Mouse (Mus musculus) hindbrain, embryonic 16.5 days (tissue): ENCODE results near the gene Znrf3. TPM values are rescaled to one million over a fixed set of nuclear protein-coding genes. Genes with fewer than 3 reads are reported as not detected.

ENCODE experiments used
- ATAC-seq: fragments of 200-750 bp; cut with Nextera tagmentation; 2 replicates; pipeline ENCODE4 v1.8.0; 2017; ENCODE audit warnings: moderate TSS enrichment, moderate library complexity
- H3K27ac ChIP-seq: fragments of 300-500 bp; sonication (generic); 2 replicates; pipeline ENCODE4 v1.5.1; 2014; ENCODE audit warnings: low read depth, mild to moderate bottlenecking, control low read depth, low read length, moderate library complexity
- H3K27me3 ChIP-seq: fragments of 300-500 bp; sonication (generic); replicated peaks from 2 replicates; pipeline ENCODE4 v1.6.1; 2014; ENCODE audit warnings: low read length; ENCODE audit not compliant: control insufficient read depth, insufficient read depth
- H3K36me3 ChIP-seq: fragments of 300-500 bp; sonication (generic); 2 replicates; pipeline ENCODE4 v1.6.1; 2014; ENCODE audit warnings: mild to moderate bottlenecking, low read length, moderate library complexity, mixed read lengths; ENCODE audit not compliant: control insufficient read depth, insufficient read depth
- H3K4me1 ChIP-seq: fragments of 300-500 bp; sonication (generic); 2 replicates; pipeline ENCODE4 v1.6.1; 2014; ENCODE audit warnings: low read depth, low read length; ENCODE audit not compliant: control insufficient read depth, insufficient read depth
- H3K4me2 ChIP-seq: fragments of 300-500 bp; sonication (generic); 2 replicates; pipeline ENCODE4 v1.6.1; 2014; ENCODE audit warnings: mild to moderate bottlenecking, low read length, control low read depth, moderate library complexity
- H3K4me3 ChIP-seq: fragments of 300-500 bp; sonication (generic); 2 replicates; pipeline ENCODE4 v1.5.1; 2014; ENCODE audit warnings: mild to moderate bottlenecking, low read length, control low read depth, moderate library complexity
- H3K9ac ChIP-seq: fragments of 300-500 bp; sonication (generic); 2 replicates; pipeline ENCODE4 v1.6.1; 2014; ENCODE audit warnings: low read depth, mild to moderate bottlenecking, control low read depth, low read length, moderate library complexity
- H3K9me3 ChIP-seq: fragments of 300-500 bp; sonication (generic); 2 replicates; pipeline ENCODE4 v1.6.1; 2014; ENCODE audit warnings: mild to moderate bottlenecking, low read length, moderate library complexity; ENCODE audit not compliant: control insufficient read depth
- WGBS: fragments of 180-500 bp; shearing (Covaris S2); extraction: QIAGEN DNeasy Blood & Tissue Kit; methylation state at CpG from one replicate; pipeline ENCODE4 v1.1.7; 2014; 5-methylcytosine and 5-hydroxymethylcytosine counted together
- polyA plus RNA-seq: library from polyadenylated mRNA; unstranded; fragments of >200 nt; fragmentation: Nextera tagmentation; extraction: Ambion mirVana; gene quantifications from 2 replicates; pipeline ENCODE4 v1.2.1, GENCODE M21; 2015

Gene Znrf3
- polyA plus RNA-seq, 1 experiment from 2014 or later = 8.1 TPM

DNA sequence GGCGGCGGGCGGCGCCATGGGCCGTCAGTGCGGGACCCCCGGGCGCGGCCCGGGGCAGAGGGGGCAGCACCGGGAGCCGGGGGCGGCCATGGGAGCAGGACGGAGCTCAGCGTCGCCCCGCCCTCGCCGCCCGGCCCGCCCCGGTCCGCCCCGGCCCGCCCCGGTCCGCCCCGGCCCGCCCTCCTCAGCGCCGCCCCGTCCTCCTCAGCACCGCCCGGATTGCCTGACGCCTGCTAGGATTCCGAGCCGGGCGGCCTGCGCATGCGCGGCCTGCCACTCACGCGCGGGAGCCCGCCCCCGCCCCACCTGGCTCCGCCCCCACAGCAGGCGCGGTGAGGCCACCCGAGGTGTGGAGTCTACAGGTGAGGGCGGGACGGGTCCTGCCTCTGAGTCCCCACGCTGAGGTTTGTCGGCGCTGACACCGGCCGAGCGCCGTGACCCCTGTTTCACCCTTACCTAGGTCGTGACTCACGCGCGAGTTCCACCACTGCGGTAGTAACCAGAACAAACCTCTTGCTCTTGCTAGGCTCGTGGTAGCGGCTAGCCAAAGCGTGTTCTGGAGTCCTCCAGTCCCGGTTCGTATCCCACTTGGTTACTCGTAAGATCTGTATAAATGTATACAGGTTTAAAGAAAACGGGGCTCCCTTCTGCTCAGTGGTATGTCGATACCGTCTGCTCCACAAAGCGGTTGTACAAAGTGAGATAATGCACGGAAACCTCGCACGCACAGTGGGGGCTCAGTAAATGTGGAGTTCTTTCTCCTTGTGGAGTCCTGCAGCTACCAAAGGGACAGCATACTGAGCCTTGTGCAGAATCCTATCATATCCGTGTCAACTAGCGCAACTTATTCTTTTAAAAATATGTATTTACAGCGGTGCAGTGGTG is 182.9 kb downstream of the Znrf3 start, which contains the start of gene Kremen1:
TSS of gene Kremen1 (minus strand) at position 51 of the 885 bp plus-strand sequence.
- Histone ChIP-seq H3K4me1 (no peaks in the 10 kb centered on the region; the same call in 1 of the 2 replicates), H3K4me2 (peak within 1 kb of the TSS; percentile 81), H3K4me3 (peak within 1 kb of the TSS; percentile 75), H3K36me3 (no peaks in the 10 kb centered on the region), H3K9ac (peak within 1 kb of the TSS; percentile 70), H3K27ac (peak within 1 kb of the TSS; percentile 54), H3K9me3 (no peaks in the 10 kb centered on the region), H3K27me3 (0 out of 2 replicates have a peak, but pooled peaks cover 2% of the 10 kb centered on the region)
- ATAC-seq = peak; percentile 98
- WGBS = 4% methylated on average over 48 of the region's 80 CpGs

DNA sequence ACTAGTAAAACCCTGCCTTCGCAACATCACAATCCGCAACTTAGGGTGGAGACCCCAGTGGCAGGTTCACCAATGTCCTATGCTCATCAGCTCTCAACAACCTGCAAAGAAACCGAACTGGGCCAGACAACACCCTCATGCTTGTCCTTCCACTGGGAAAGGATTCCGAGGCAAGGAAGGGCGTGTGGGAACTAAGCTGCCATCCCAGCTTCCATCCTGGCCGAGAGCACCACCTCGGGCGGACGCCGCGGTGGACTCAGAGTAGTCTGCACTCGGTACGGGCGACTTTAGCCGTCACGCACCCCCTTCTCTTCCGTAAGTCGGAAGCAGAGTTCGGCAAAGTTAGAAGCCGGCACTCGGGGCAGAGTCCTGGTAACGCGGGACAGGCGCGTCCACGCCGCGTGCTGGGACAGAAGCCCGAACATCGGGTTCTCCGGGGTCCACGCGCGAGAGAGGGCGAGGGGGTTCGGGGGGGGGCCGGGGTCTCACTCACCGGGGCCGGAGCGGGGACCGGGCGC is 183.6 kb downstream of the Znrf3 start:
- ATAC-seq = peak; percentile 29; the same call in 1 of the 2 replicates
- Histone ChIP-seq H3K27ac (peak overlapping the region; percentile 36), H3K4me1 (peaks cover 5% of the 10 kb centered on the region; the same call in 1 of the 2 replicates)

GRCm38 (mm10) chr11:5259944-5260598 is 184.6 kb downstream of the Znrf3 start:
- WGBS = 49% methylated on average over 10 of the region's 10 CpGs
- no peak overlapping the region for H3K27ac ChIP-seq
- ATAC-seq = no peak
- H3K4me2 ChIP-seq = peak overlapping the region; percentile 81
- no peaks in the 10 kb centered on the region for H3K36me3 ChIP-seq
- H3K9me3 ChIP-seq = no peaks in the 10 kb centered on the region
- H3K4me1 ChIP-seq = peaks cover 11% of the 10 kb centered on the region
- no peak overlapping the region for H3K4me3 ChIP-seq
- H3K9ac ChIP-seq = no peak overlapping the region
- 0 out of 2 replicates have a peak, but pooled peaks cover 2% of the 10 kb centered on the region for H3K27me3 ChIP-seq

More for the DNA sequence above, 183.6 kb downstream of the Znrf3 start:
- H3K9ac ChIP-seq = peak overlapping the region; percentile 70
- peak overlapping the region; percentile 81 for H3K4me2 ChIP-seq
- 0 out of 2 replicates have a peak, but pooled peaks cover 2% of the 10 kb centered on the region for H3K27me3 ChIP-seq
- WGBS = 1% methylated on average over 42 of the region's 42 CpGs
- no peaks in the 10 kb centered on the region for H3K36me3 ChIP-seq
- H3K4me3 ChIP-seq = peak overlapping the region; percentile 75
- no peaks in the 10 kb centered on the region for H3K9me3 ChIP-seq

GRCm38 (mm10) chr11:5258036-5258435 is 186.6 kb downstream of the Znrf3 start:
- H3K4me2 ChIP-seq = no peak overlapping the region
- no peak overlapping the region for H3K27ac ChIP-seq
- no peaks in the 10 kb centered on the region for H3K9me3 ChIP-seq
- H3K36me3 ChIP-seq = no peaks in the 10 kb centered on the region
- no peak overlapping the region for H3K4me3 ChIP-seq
- no peak for ATAC-seq
- peaks cover 11% of the 10 kb centered on the region for H3K4me1 ChIP-seq
- no peaks in the 10 kb centered on the region for H3K27me3 ChIP-seq
- no peak overlapping the region for H3K9ac ChIP-seq
- WGBS = 96% methylated on average over 6 of the region's 6 CpGs

DNA sequence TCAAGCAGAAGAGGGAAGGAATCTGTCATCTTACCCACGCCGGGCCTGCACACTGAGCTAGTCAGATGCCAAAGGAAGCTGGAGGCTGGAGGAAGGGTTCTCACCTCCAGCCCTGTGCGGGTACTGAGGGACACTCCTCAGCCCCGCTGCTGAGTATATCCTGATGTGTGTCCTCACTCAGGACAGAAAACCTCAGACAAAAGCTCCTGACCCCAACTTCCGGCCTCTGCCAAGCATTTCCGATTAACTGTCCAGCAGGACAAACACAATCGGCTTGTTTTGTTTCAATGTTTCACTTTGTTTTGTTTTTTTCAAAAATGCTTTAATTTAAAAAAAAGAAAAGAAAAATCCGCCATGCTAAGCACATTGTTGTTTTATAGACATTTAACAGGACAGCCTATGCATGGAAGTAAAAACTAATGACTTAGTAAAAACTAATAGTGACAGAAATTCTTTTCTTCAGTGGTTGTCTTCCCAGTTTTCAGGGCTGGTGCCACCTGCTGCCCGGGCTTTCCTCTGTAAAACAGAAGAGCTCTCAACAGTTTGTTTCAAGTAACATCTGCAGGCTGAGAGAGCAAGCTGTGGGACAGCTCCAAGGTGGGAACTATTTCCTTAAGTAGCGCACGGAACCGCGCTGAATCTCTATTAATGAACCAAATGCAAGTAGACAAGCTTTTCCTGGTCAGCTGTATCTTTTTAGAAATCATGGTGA is 187.3 kb downstream of the Znrf3 start:
- Histone ChIP-seq H3K9ac (no peak overlapping the region), H3K27ac (no peak overlapping the region), H3K9me3 (no peaks in the 10 kb centered on the region), H3K4me1 (peaks cover 11% of the 10 kb centered on the region), H3K4me2 (no peak overlapping the region), H3K27me3 (no peaks in the 10 kb centered on the region), H3K4me3 (no peak overlapping the region), H3K36me3 (no peaks in the 10 kb centered on the region)
- 78% methylated on average over 13 of the region's 13 CpGs for WGBS
- no peak for ATAC-seq

- no peaks in the 10 kb centered on the region for H3K27me3 ChIP-seq
- H3K9ac ChIP-seq = no peak overlapping the region
- H3K4me2 ChIP-seq = no peak overlapping the region
- H3K4me1 ChIP-seq = peaks cover 11% of the 10 kb centered on the region
- 28% methylated on average over 9 of the region's 9 CpGs for WGBS
- peak overlapping the region; percentile 34; the same call in 1 of the 2 replicates for H3K27ac ChIP-seq
- H3K36me3 ChIP-seq = no peaks in the 10 kb centered on the region
- H3K4me3 ChIP-seq = no peak overlapping the region
- no peaks in the 10 kb centered on the region for H3K9me3 ChIP-seq
- ATAC-seq = peak; percentile 44; the same call in 1 of the 2 replicates
Observed at GRCm38 (mm10) chr11:5255509-5256014, 189.1 kb downstream of the Znrf3 start.

GRCm38 (mm10) chr11:5254016-5254415 is 190.6 kb downstream of the Znrf3 start:
- H3K4me2 ChIP-seq = no peak overlapping the region
- peaks cover 11% of the 10 kb centered on the region for H3K4me1 ChIP-seq
- H3K36me3 ChIP-seq = no peaks in the 10 kb centered on the region
- no peaks in the 10 kb centered on the region for H3K27me3 ChIP-seq
- ATAC-seq = no peak
- no peak overlapping the region for H3K9ac ChIP-seq
- no peak overlapping the region for H3K27ac ChIP-seq
- no peaks in the 10 kb centered on the region for H3K9me3 ChIP-seq
- no peak overlapping the region for H3K4me3 ChIP-seq
- WGBS = 83% methylated on average over 2 of the region's 2 CpGs

DNA sequence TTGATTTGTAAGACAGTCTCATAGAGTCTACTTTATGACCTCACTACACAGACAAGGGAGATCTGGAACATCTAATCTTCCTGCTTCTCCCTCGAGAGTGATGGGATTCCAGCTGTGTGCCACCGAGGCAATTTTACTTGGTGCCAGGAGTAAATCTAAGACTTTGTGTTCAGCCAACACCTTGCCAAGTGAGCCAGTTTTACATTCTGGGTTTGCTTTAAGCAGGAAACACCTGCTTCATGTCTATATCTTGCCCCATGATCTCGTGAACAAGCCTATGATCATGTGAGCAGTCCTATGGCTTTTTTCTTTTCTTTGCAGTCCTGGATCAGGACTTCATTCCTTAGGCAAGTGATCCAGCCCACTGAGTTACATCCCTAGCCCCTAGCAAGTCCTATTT is 191.1 kb downstream of the Znrf3 start:
- Histone ChIP-seq H3K27ac (no peak overlapping the region), H3K4me2 (no peak overlapping the region), H3K4me3 (no peak overlapping the region), H3K9ac (no peak overlapping the region), H3K27me3 (no peaks in the 10 kb centered on the region), H3K9me3 (no peaks in the 10 kb centered on the region), H3K36me3 (no peaks in the 10 kb centered on the region), H3K4me1 (peaks cover 11% of the 10 kb centered on the region)
- WGBS = 50% methylated on average over 3 of the region's 3 CpGs
- ATAC-seq = no peak
